Comparison of ENCODE assay signal across 9 mouse cellular contexts in genomic region chr6:83245134-83245533, GRCm38 (mm10). TPM values are rescaled to one million over a fixed set of nuclear protein-coding genes. Genes with fewer than 3 reads are reported as not detected.
DNase-seq lines count a peak whose midpoint lies in the region; ATAC-seq and TF ChIP-seq lines count a peak whose summit lies in the region.
"Had no signal": no experiment of that assay in that cellular context is flagged by ENCODE, and none has a peak within 500 bp of the region (broad histone marks: within the 10 kb centered on the region; RNA-seq: fewer than 3 reads in every experiment).

No protein-coding gene starts in this region.

- H3K27me3 ChIP-seq in heart, embryonic 13.5 days (replicated peaks): peaks cover 14% of the 10 kb centered on the region
- no peaks in the 10 kb centered on the region for H3K27me3 ChIP-seq in limb, embryonic 14.5 days (ENCODE audit: control insufficient read depth, insufficient read depth, low read length)
- no peaks in the 10 kb centered on the region for H3K27me3 ChIP-seq in stomach, embryonic 16.5 days (ENCODE audit: control insufficient read depth, insufficient read depth, low read length)
- no peaks in the 10 kb centered on the region for H3K27me3 ChIP-seq in hindbrain, embryonic 14.5 days (ENCODE audit: control insufficient read depth, insufficient read depth, low read length)
- no peaks in the 10 kb centered on the region for H3K27me3 ChIP-seq in forebrain, embryonic 15.5 days
- H3K27me3 ChIP-seq: neural tube, embryonic 12.5 days had no signal

- H3K9me3 ChIP-seq in heart, embryonic 13.5 days: no peaks in the 10 kb centered on the region
- H3K9me3 ChIP-seq in limb, embryonic 14.5 days (ENCODE audit: control insufficient read depth, low read length): no peaks in the 10 kb centered on the region
- H3K9me3 ChIP-seq in stomach, embryonic 16.5 days (replicated peaks; ENCODE audit: control insufficient read depth, low read length): no peaks in the 10 kb centered on the region
- H3K9me3 ChIP-seq in hindbrain, embryonic 14.5 days (ENCODE audit: control insufficient read depth, low read length): no peaks in the 10 kb centered on the region
- H3K9me3 ChIP-seq in forebrain, embryonic 15.5 days: no peaks in the 10 kb centered on the region
- H3K9me3 ChIP-seq: neural tube, embryonic 12.5 days had no signal

- no peak overlapping the region for H3K4me3 ChIP-seq in heart, embryonic 13.5 days
- H3K4me3 ChIP-seq in limb, embryonic 14.5 days (replicated peaks; ENCODE audit: low read length): no peak overlapping the region
- H3K4me3 ChIP-seq in stomach, embryonic 16.5 days (replicated peaks; ENCODE audit: low read length): no peak overlapping the region
- no peak overlapping the region for H3K4me3 ChIP-seq in hindbrain, embryonic 14.5 days (replicated peaks; ENCODE audit: low read length)
- no peak overlapping the region for H3K4me3 ChIP-seq in forebrain, embryonic 15.5 days
- H3K4me3 ChIP-seq: neural tube, embryonic 12.5 days had no signal

- no peak overlapping the region for H3K9ac ChIP-seq in heart, embryonic 13.5 days
- H3K9ac ChIP-seq in limb, embryonic 14.5 days (ENCODE audit: low read depth, low read length, severe bottlenecking): no peak overlapping the region
- H3K9ac ChIP-seq in stomach, embryonic 16.5 days (ENCODE audit: low read length): no peak overlapping the region
- no peak overlapping the region for H3K9ac ChIP-seq in hindbrain, embryonic 14.5 days
- H3K9ac ChIP-seq in forebrain, embryonic 15.5 days (replicated peaks): no peak overlapping the region
- H3K9ac ChIP-seq: neural tube, embryonic 12.5 days had no signal

- ATAC-seq in heart, embryonic 13.5 days (ENCODE audit: extremely low read depth, insufficient number of reproducible peaks, low FRiP score, low TSS enrichment): no peak
- peak; percentile 67; the same call in 1 of the 2 replicates for ATAC-seq in limb, embryonic 14.5 days (ENCODE audit: low FRiP score, low read depth)
- ATAC-seq in stomach, embryonic 16.5 days (ENCODE audit: insufficient read depth, low FRiP score): peak; percentile 42; the same call in 1 of the 2 replicates
- ATAC-seq in hindbrain, embryonic 14.5 days (ENCODE audit: low FRiP score): no peak
- no peak for ATAC-seq in forebrain, embryonic 15.5 days (replicated peaks)

- TF ChIP-seq POLR2A in limb, embryonic 14.5 days (IDR thresholded peaks at IDR 0.05; ENCODE audit: borderline replicate concordance, extremely low read depth, insufficient read depth, insufficient read length): no peak

- 49% methylated on average over 6 of the region's 6 CpGs for WGBS in heart, embryonic 13.5 days
- 43% methylated on average over 6 of the region's 6 CpGs for WGBS in limb, embryonic 14.5 days
- 59% methylated on average over 6 of the region's 6 CpGs for WGBS in stomach, embryonic 16.5 days
- WGBS in hindbrain, embryonic 14.5 days: 81% methylated on average over 6 of the region's 6 CpGs
- 66% methylated on average over 6 of the region's 6 CpGs for WGBS in forebrain, embryonic 15.5 days

- H3K36me3 ChIP-seq in heart, embryonic 13.5 days: no peaks in the 10 kb centered on the region
- H3K36me3 ChIP-seq in limb, embryonic 14.5 days (ENCODE audit: control insufficient read depth, insufficient read depth, low read length): no peaks in the 10 kb centered on the region
- H3K36me3 ChIP-seq in stomach, embryonic 16.5 days (ENCODE audit: control insufficient read depth, insufficient read depth, low read length): no peaks in the 10 kb centered on the region
- no peaks in the 10 kb centered on the region for H3K36me3 ChIP-seq in hindbrain, embryonic 14.5 days (replicated peaks; ENCODE audit: control insufficient read depth, insufficient read depth)
- H3K36me3 ChIP-seq in forebrain, embryonic 15.5 days: no peaks in the 10 kb centered on the region
- H3K36me3 ChIP-seq: neural tube, embryonic 12.5 days had no signal

- H3K4me1 ChIP-seq in heart, embryonic 13.5 days: peaks cover 29% of the 10 kb centered on the region
- H3K4me1 ChIP-seq in limb, embryonic 14.5 days (ENCODE audit: control insufficient read depth, insufficient read depth, low read length): peaks cover 13% of the 10 kb centered on the region
- H3K4me1 ChIP-seq in stomach, embryonic 16.5 days (ENCODE audit: control insufficient read depth, insufficient read depth, low read length): no peaks in the 10 kb centered on the region
- H3K4me1 ChIP-seq in hindbrain, embryonic 14.5 days (replicated peaks; ENCODE audit: control insufficient read depth, insufficient read depth, low read length): no peaks in the 10 kb centered on the region
- no peaks in the 10 kb centered on the region for H3K4me1 ChIP-seq in forebrain, embryonic 15.5 days
- H3K4me1 ChIP-seq: neural tube, embryonic 12.5 days had no signal

- H3K4me2 ChIP-seq in heart, embryonic 13.5 days: no peak overlapping the region
- H3K4me2 ChIP-seq in limb, embryonic 14.5 days (replicated peaks; ENCODE audit: low read depth, low read length, severe bottlenecking): no peak overlapping the region
- H3K4me2 ChIP-seq in stomach, embryonic 16.5 days (ENCODE audit: low read depth, low read length): no peak overlapping the region
- no peak overlapping the region for H3K4me2 ChIP-seq in hindbrain, embryonic 14.5 days (replicated peaks)
- no peak overlapping the region for H3K4me2 ChIP-seq in forebrain, embryonic 15.5 days (replicated peaks)
- H3K4me2 ChIP-seq: neural tube, embryonic 12.5 days had no signal

- peak; percentile 17 to 33 for DNase-seq in layer of hippocampus, postnatal 14 days (ENCODE audit: low spot score in 2 of 2)
- no peak for DNase-seq in layer of hippocampus, postnatal 25 days (ENCODE audit: extremely low spot score in 1 of 2, low spot score in 1 of 2)
- DNase-seq in brain, adult 2 months (ENCODE audit: low read depth, low spot score): peak; percentile 73
- peak; percentile 45 for DNase-seq in limb, embryonic 14.5 days (ENCODE audit: low spot score)
- no peak for DNase-seq in hindbrain, embryonic 14.5 days (ENCODE audit: low spot score)

- peak overlapping the region; percentile 58 for H3K27ac ChIP-seq in heart, embryonic 13.5 days (replicated peaks)
- H3K27ac ChIP-seq in limb, embryonic 14.5 days (replicated peaks; ENCODE audit: low read depth, low read length): no peak overlapping the region
- H3K27ac ChIP-seq in stomach, embryonic 16.5 days (ENCODE audit: low read length): peak overlapping the region; percentile 45; the same call in 1 of the 2 replicates
- H3K27ac ChIP-seq in hindbrain, embryonic 14.5 days: no peak overlapping the region
- H3K27ac ChIP-seq in forebrain, embryonic 15.5 days (replicated peaks): no peak overlapping the region
- H3K27ac ChIP-seq: neural tube, embryonic 12.5 days had no signal

RNA-seq across cellular contexts. Expression of gene Slc4a5, which starts 25.5 kb away (rescaled TPM):
- 10 to 100 TPM in 1 of 2 experiments, under 1 TPM in 1; 0.41 to 11.9 TPM for total RNA-seq in layer of hippocampus, postnatal 14 days (2021)
- under 1 TPM; 0.30 to 0.66 TPM for total RNA-seq in layer of hippocampus, postnatal 25 days (2021)
- polyA plus RNA-seq in heart, embryonic 13.5 days (2015; fragmentation: Nextera tagmentation; extraction: Ambion mirVana): 0.11 and 0.37 TPM in 2 replicates
- polyA plus RNA-seq in limb, embryonic 14.5 days (2012; rRNA removed): 0.13 and 0.18 TPM in 2 replicates
- polyA plus RNA-seq in limb, embryonic 14.5 days (2014; fragmentation: Nextera tagmentation; extraction: Ambion mirVana): 0.25 TPM in 1 of 2 replicates, not detected in the other
- 0.30 and 0.60 TPM in 2 replicates for polyA plus RNA-seq in stomach, embryonic 16.5 days (2015; fragmentation: Nextera tagmentation; extraction: Ambion mirVana)
- polyA plus RNA-seq in hindbrain, embryonic 14.5 days (2014; fragmentation: Nextera tagmentation; extraction: Ambion mirVana): 3.5 and 4.8 TPM in 2 replicates
- polyA plus RNA-seq in forebrain, embryonic 15.5 days (2015; fragmentation: Nextera tagmentation; extraction: Ambion mirVana): 0.46 and 0.85 TPM in 2 replicates

Comparison
In these comparisons a context has a peak if more than half of its experiments do, and no peak if none do; other contexts are left out.
1. DNase-seq: peak in layer of hippocampus, postnatal 14 days (2 of 2), brain, adult 2 months (single experiment) and limb, embryonic 14.5 days (single experiment); none in layer of hippocampus, postnatal 25 days (0 of 2) and hindbrain, embryonic 14.5 days (single experiment).
2. ATAC-seq: peak in limb, embryonic 14.5 days (single experiment) and stomach, embryonic 16.5 days (single experiment); none in heart, embryonic 13.5 days (single experiment), hindbrain, embryonic 14.5 days (single experiment) and forebrain, embryonic 15.5 days (single experiment).
3. H3K27ac ChIP-seq: peak in heart, embryonic 13.5 days (single experiment) and stomach, embryonic 16.5 days (single experiment); none in limb, embryonic 14.5 days (single experiment), hindbrain, embryonic 14.5 days (single experiment) and forebrain, embryonic 15.5 days (single experiment).